Comparison of ENCODE assay signal across 21 mouse cellular contexts in the genomic region with DNA sequence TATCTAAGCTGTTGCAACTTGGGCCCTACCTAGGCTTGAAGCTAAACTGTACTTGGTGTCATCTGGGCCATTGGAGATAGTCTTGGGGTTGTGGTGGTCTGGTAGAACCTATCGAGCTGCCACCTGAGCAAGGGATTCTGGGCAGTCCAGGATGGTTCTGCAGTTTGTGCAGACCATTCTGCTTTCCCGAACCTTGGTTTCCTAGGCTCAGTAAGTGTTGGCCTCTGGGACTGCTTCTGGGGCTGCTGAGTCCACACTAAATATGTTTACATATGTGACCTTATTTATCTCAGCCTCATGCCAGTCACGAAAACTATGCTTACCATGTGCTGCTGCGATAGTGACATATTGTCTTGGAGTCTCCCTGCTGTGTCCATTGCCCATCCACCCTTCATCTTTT.
DNase-seq lines count a peak whose midpoint lies in the region; ATAC-seq and TF ChIP-seq lines count a peak whose summit lies in the region.
"Had no signal": no experiment of that assay in that cellular context is flagged by ENCODE, and none has a peak within 500 bp of the region (broad histone marks: within the 10 kb centered on the region; RNA-seq: fewer than 3 reads in every experiment).

No protein-coding gene starts in this region.

- no peak overlapping the region for H3K9ac ChIP-seq in heart, embryonic 11.5 days (ENCODE audit: low read depth, low read length)
- H3K9ac ChIP-seq in hindbrain, embryonic 12.5 days, result no peak overlapping the region
- H3K9ac ChIP-seq in limb, embryonic 12.5 days (replicated peaks), result no peak overlapping the region
- H3K9ac ChIP-seq in midbrain, embryonic 15.5 days, result no peak overlapping the region
- no peak overlapping the region for H3K9ac ChIP-seq in intestine, postnatal 0 days (ENCODE audit: low read depth, low read length)
- H3K9ac ChIP-seq: embryonic facial prominence, embryonic 15.5 days; forebrain, postnatal 0 days; heart, embryonic 12.5 days had no signal

- DNase-seq in heart, adult 11 months, result peak; percentile 74
- no peak for DNase-seq in heart, embryonic 10.5 days (ENCODE audit: low spot score)
- DNase-seq in kidney, adult 8-10 months, result no peak
- DNase-seq: adrenal gland, adult 8-10 months; cerebellum, postnatal 14 days; forebrain, postnatal 0 days; heart, postnatal 14 days; lung, adult 18-20 months; lung, postnatal 14 days; right cerebral cortex, adult 18-20 months; thymus, postnatal 14 days had no signal

- H3K9me3 ChIP-seq in heart, embryonic 11.5 days (replicated peaks; ENCODE audit: control insufficient read depth, low read length), result no peaks in the 10 kb centered on the region
- H3K9me3 ChIP-seq in hindbrain, embryonic 12.5 days (replicated peaks), result no peaks in the 10 kb centered on the region
- no peaks in the 10 kb centered on the region for H3K9me3 ChIP-seq in limb, embryonic 12.5 days
- H3K9me3 ChIP-seq in midbrain, embryonic 15.5 days, result no peaks in the 10 kb centered on the region
- H3K9me3 ChIP-seq in heart, embryonic 10.5 days, result no peaks in the 10 kb centered on the region
- H3K9me3 ChIP-seq in intestine, postnatal 0 days (ENCODE audit: control insufficient read depth), result no peaks in the 10 kb centered on the region
- H3K9me3 ChIP-seq: embryonic facial prominence, embryonic 15.5 days; heart, embryonic 12.5 days had no signal

- H3K4me1 ChIP-seq in heart, embryonic 11.5 days (ENCODE audit: control insufficient read depth, insufficient read depth, low read length), result peaks cover 9% of the 10 kb centered on the region
- peaks cover 37% of the 10 kb centered on the region for H3K4me1 ChIP-seq in hindbrain, embryonic 12.5 days
- peaks cover 57% of the 10 kb centered on the region for H3K4me1 ChIP-seq in limb, embryonic 12.5 days (replicated peaks)
- peaks cover 29% of the 10 kb centered on the region for H3K4me1 ChIP-seq in midbrain, embryonic 15.5 days
- peaks cover 16% of the 10 kb centered on the region for H3K4me1 ChIP-seq in heart, embryonic 10.5 days
- H3K4me1 ChIP-seq in intestine, postnatal 0 days (replicated peaks; ENCODE audit: control insufficient read depth, insufficient read depth, low read length), result peaks cover 5% of the 10 kb centered on the region
- H3K4me1 ChIP-seq: megakaryocyte, embryonic 14.5 days had no signal

- H3K27me3 ChIP-seq in heart, embryonic 11.5 days (ENCODE audit: control insufficient read depth, insufficient read depth, low read length), result no peaks in the 10 kb centered on the region
- H3K27me3 ChIP-seq in hindbrain, embryonic 12.5 days, result no peaks in the 10 kb centered on the region
- H3K27me3 ChIP-seq in limb, embryonic 12.5 days, result no peaks in the 10 kb centered on the region
- H3K27me3 ChIP-seq in midbrain, embryonic 15.5 days (replicated peaks), result no peaks in the 10 kb centered on the region
- H3K27me3 ChIP-seq in heart, embryonic 10.5 days (ENCODE audit: insufficient read depth, poor library complexity, severe bottlenecking), result no peaks in the 10 kb centered on the region
- no peaks in the 10 kb centered on the region for H3K27me3 ChIP-seq in intestine, postnatal 0 days (replicated peaks; ENCODE audit: control insufficient read depth, insufficient read depth, low read length)
- H3K27me3 ChIP-seq: embryonic facial prominence, embryonic 15.5 days; heart, embryonic 12.5 days had no signal

- no peak overlapping the region for H3K27ac ChIP-seq in heart, embryonic 11.5 days (ENCODE audit: low read depth, low read length)
- H3K27ac ChIP-seq in hindbrain, embryonic 12.5 days, result peak overlapping the region; percentile 86
- H3K27ac ChIP-seq in limb, embryonic 12.5 days, result peak overlapping the region; percentile 66
- H3K27ac ChIP-seq in midbrain, embryonic 15.5 days, result peak overlapping the region; percentile 72
- H3K27ac ChIP-seq in heart, embryonic 10.5 days, result no peak overlapping the region
- no peak overlapping the region for H3K27ac ChIP-seq in intestine, postnatal 0 days (ENCODE audit: low read depth, low read length)
- H3K27ac ChIP-seq: embryonic facial prominence, embryonic 15.5 days had no signal

- no peak for ATAC-seq in heart, embryonic 11.5 days (replicated peaks; ENCODE audit: insufficient number of reproducible peaks, low FRiP score, low TSS enrichment)
- ATAC-seq in hindbrain, embryonic 12.5 days (ENCODE audit: low FRiP score), result no peak
- no peak for ATAC-seq in limb, embryonic 12.5 days (ENCODE audit: insufficient number of reproducible peaks, insufficient read depth, low FRiP score, low TSS enrichment, low read depth)
- ATAC-seq in midbrain, embryonic 15.5 days (replicated peaks), result 0 out of 2 replicates have a peak, but pooled peaks have one; percentile 8
- ATAC-seq in intestine, postnatal 0 days, result no peak
- ATAC-seq: forebrain, postnatal 0 days; inflammation-experienced regulatory T-cells, adult 6 months had no signal

- no peak overlapping the region for H3K4me2 ChIP-seq in heart, embryonic 11.5 days
- H3K4me2 ChIP-seq in hindbrain, embryonic 12.5 days (replicated peaks), result no peak overlapping the region
- H3K4me2 ChIP-seq in limb, embryonic 12.5 days, result no peak overlapping the region
- H3K4me2 ChIP-seq in midbrain, embryonic 15.5 days, result no peak overlapping the region
- H3K4me2 ChIP-seq in intestine, postnatal 0 days (replicated peaks; ENCODE audit: low read depth), result no peak overlapping the region
- H3K4me2 ChIP-seq: embryonic facial prominence, embryonic 15.5 days; heart, embryonic 12.5 days had no signal

- H3K36me3 ChIP-seq in heart, embryonic 11.5 days (ENCODE audit: control insufficient read depth, insufficient read depth, low read length), result no peaks in the 10 kb centered on the region
- H3K36me3 ChIP-seq in hindbrain, embryonic 12.5 days, result peaks cover 12% of the 10 kb centered on the region; the same call in 1 of the 2 replicates
- peaks cover 18% of the 10 kb centered on the region for H3K36me3 ChIP-seq in limb, embryonic 12.5 days
- H3K36me3 ChIP-seq in midbrain, embryonic 15.5 days (replicated peaks), result no peaks in the 10 kb centered on the region
- no peaks in the 10 kb centered on the region for H3K36me3 ChIP-seq in heart, embryonic 10.5 days
- H3K36me3 ChIP-seq in intestine, postnatal 0 days (ENCODE audit: control insufficient read depth, insufficient read depth), result no peaks in the 10 kb centered on the region
- H3K36me3 ChIP-seq: heart, embryonic 12.5 days had no signal

- TF ChIP-seq CTCF in intestine, postnatal 0 days (IDR thresholded peaks at IDR 0.05; ENCODE audit: low read depth), result no peak

- H3K4me3 ChIP-seq in heart, embryonic 11.5 days (ENCODE audit: low read depth, low read length), result no peak overlapping the region
- H3K4me3 ChIP-seq in hindbrain, embryonic 12.5 days, result no peak overlapping the region
- no peak overlapping the region for H3K4me3 ChIP-seq in limb, embryonic 12.5 days (replicated peaks)
- no peak overlapping the region for H3K4me3 ChIP-seq in midbrain, embryonic 15.5 days
- H3K4me3 ChIP-seq in heart, embryonic 10.5 days, result no peak overlapping the region
- no peak overlapping the region for H3K4me3 ChIP-seq in intestine, postnatal 0 days (ENCODE audit: low read depth, low read length)
- H3K4me3 ChIP-seq: embryonic facial prominence, embryonic 15.5 days; heart, embryonic 12.5 days; megakaryocyte, embryonic 14.5 days; myocyte had no signal

- 87% methylated on average over 4 of the region's 4 CpGs for WGBS in heart, embryonic 11.5 days (ENCODE audit: insufficient replicate concordance)
- WGBS in hindbrain, embryonic 12.5 days, result 95% methylated on average over 4 of the region's 4 CpGs
- 93% methylated on average over 4 of the region's 4 CpGs for WGBS in limb, embryonic 12.5 days
- WGBS in midbrain, embryonic 15.5 days, result 94% methylated on average over 4 of the region's 4 CpGs
- 91% methylated on average over 4 of the region's 4 CpGs for WGBS in heart, embryonic 10.5 days
- WGBS in intestine, postnatal 0 days, result 93% methylated on average over 4 of the region's 4 CpGs

Comparison
In these comparisons a context has a peak if more than half of its experiments do, and no peak if none do; other contexts are left out.
1. H3K27ac ChIP-seq: peak in hindbrain, embryonic 12.5 days (single experiment), limb, embryonic 12.5 days (single experiment) and midbrain, embryonic 15.5 days (single experiment); none in heart, embryonic 11.5 days (single experiment), heart, embryonic 10.5 days (single experiment) and intestine, postnatal 0 days (single experiment).